Mouse (Mus musculus): ENCODE data around the gene Ttll8.

Gene Ttll8

GRCm38 (mm10) chr15:88859206-88859970, 94.8 kb downstream of the Ttll8 start:
- DNase-seq (ENCODE audit: low spot score) = no peak

- DNase-seq (ENCODE audit: low spot score) = no peak
These were observed 95.5 kb downstream of the Ttll8 start for GRCm38 (mm10) chr15:88858707-88859106.

- DNase-seq (ENCODE audit: low spot score) = no peak
These were observed 96.1 kb downstream of the Ttll8 start for GRCm38 (mm10) chr15:88858141-88858541.

- DNase-seq (ENCODE audit: low spot score) = no peak
These were observed 96.9 kb downstream of the Ttll8 start for GRCm38 (mm10) chr15:88857361-88857760.

GRCm38 (mm10) chr15:88856613-88857012, 97.6 kb downstream of the Ttll8 start:
- no peak for DNase-seq (ENCODE audit: low spot score)

GRCm38 (mm10) chr15:88855896-88856417, 98.3 kb downstream of the Ttll8 start:
- DNase-seq (ENCODE audit: low spot score) = no peak

- DNase-seq (ENCODE audit: low spot score) = no peak
These were observed 99.0 kb downstream of the Ttll8 start for GRCm38 (mm10) chr15:88854969-88855830.

- DNase-seq (ENCODE audit: low spot score) = no peak
These were observed 99.9 kb downstream of the Ttll8 start for GRCm38 (mm10) chr15:88854119-88854968.

GRCm38 (mm10) chr15:88853106-88853505, 101.1 kb downstream of the Ttll8 start:
- DNase-seq (ENCODE audit: low spot score) = no peak

- no peak for DNase-seq (ENCODE audit: low spot score)
These were observed 102.6 kb downstream of the Ttll8 start for GRCm38 (mm10) chr15:88851507-88852149.

- DNase-seq (ENCODE audit: low spot score) = no peak
These were observed 103.1 kb downstream of the Ttll8 start for GRCm38 (mm10) chr15:88851076-88851475.

GRCm38 (mm10) chr15:88850146-88850826, 103.9 kb downstream of the Ttll8 start:
- peak; percentile 89 for DNase-seq (ENCODE audit: low spot score)

GRCm38 (mm10) chr15:88849621-88850020, 104.6 kb downstream of the Ttll8 start:
- DNase-seq (ENCODE audit: low spot score) = no peak

GRCm38 (mm10) chr15:88848661-88849060, 105.6 kb downstream of the Ttll8 start:
- no peak for DNase-seq (ENCODE audit: low spot score)

- no peak for DNase-seq (ENCODE audit: low spot score)
These were observed 109.3 kb downstream of the Ttll8 start for GRCm38 (mm10) chr15:88844966-88845365.

GRCm38 (mm10) chr15:88843486-88844097, 110.6 kb downstream of the Ttll8 start:
- peak; percentile 63 for DNase-seq (ENCODE audit: low spot score)

- DNase-seq (ENCODE audit: low spot score) = no peak
These were observed 111.9 kb downstream of the Ttll8 start for GRCm38 (mm10) chr15:88842300-88842673.

GRCm38 (mm10) chr15:88841580-88842299, 112.5 kb downstream of the Ttll8 start:
- no peak for DNase-seq (ENCODE audit: low spot score)

- no peak for DNase-seq (ENCODE audit: low spot score)
These were observed 113.1 kb downstream of the Ttll8 start for GRCm38 (mm10) chr15:88841160-88841559.

Data from layer of hippocampus, adult 11-12 months (tissue).